Mouse (Mus musculus) CD4-positive, CD25-positive, alpha-beta regulatory T cell, adult 2 months (primary cell): ENCODE results near the gene Pcbp2.

ENCODE experiments used
- DNase-seq: peaks from one replicate; pipeline ENCODE4 v3.0.0-alpha.2; 2012; ENCODE audit warnings: low read depth, low spot score

Gene Pcbp2

GRCm38 (mm10) chr15:102470183-102470604 lies at the start of gene Pcbp2:
Gene Pcbp2 (plus strand): TSS chr15:102470539.
- peak; percentile 98 for DNase-seq

- no peak for DNase-seq
Measured at GRCm38 (mm10) chr15:102420986-102421385, 49.4 kb upstream of the Pcbp2 start.

GRCm38 (mm10) chr15:102421437-102421836 lies 48.9 kb upstream of the Pcbp2 start:
- peak; percentile 83 for DNase-seq

DNA sequence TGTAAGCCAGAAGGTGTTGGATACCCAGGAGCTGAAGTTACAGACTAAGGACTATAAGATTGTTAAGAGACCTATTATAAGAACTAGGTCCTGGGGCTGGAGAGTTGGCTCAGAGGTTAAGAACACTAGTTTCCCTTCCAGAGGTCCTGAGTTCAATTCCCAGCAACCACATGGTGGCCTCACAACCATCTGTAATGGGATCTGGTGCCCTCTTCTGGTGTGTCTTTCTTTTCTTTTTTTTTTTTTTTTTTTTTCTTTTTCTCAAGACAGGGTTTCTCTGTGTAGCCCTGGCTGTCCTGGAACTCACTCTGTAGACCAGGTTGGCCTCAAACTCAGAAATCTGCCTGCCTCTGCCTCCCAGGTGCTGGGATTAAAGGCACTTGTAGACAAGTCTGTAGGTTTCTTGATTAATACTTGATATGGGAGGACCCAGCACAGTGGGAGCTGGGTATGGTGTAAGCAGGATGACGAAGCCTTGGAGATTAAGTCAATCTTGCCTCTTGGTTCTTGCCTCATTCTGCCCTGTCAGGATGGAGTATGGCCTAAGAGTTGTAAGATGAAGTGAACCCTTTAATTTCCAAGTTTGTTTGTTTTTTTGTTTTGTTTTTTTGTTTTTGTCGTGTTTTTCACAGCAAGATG lies 46.6 kb upstream of the Pcbp2 start:
- DNase-seq, result no peak

GRCm38 (mm10) chr15:102424657-102425056 lies 45.7 kb upstream of the Pcbp2 start:
- no peak for DNase-seq

DNA sequence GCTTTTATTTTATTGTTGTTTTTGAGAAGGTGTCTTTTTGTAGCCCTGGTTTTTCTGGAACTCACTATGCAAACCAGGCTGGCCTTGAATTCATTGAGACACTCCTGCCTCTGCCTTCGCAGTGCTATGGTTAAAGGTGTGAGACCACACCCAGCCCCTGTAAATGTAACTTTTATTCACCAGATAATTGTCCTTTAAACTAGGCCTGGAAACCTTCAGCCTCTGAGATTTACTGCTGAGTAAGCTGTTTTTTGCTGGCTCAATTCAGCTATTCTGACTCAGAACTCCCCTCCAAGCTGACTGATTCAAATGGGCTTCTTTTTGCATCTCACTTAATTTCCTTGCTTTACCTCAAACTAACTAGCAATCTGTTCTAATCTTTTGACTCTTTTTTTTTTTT lies 43.4 kb upstream of the Pcbp2 start:
- DNase-seq, result no peak

DNA sequence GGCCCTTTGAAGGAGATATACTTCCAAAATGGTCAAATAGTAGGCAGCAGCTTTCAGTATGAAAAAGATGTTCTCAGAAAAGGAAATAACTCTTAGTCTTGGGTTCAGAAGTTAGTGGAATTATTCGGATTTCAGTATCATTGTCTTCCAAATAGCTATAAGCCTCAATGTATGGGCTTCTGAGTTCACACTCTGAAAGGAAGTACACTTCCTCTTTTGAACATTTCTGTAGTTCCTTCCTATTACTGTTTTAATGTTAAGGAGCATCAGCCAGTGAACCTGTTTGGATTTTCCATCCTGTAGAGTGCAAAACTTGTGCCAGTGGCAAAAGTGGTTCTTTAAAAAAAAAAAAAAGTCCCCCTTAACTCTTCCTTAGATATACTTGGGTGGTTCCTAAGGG lies 38.3 kb upstream of the Pcbp2 start:
- no peak for DNase-seq

- DNase-seq, result no peak
Measured at GRCm38 (mm10) chr15:102433173-102433572, 37.2 kb upstream of the Pcbp2 start.

DNA sequence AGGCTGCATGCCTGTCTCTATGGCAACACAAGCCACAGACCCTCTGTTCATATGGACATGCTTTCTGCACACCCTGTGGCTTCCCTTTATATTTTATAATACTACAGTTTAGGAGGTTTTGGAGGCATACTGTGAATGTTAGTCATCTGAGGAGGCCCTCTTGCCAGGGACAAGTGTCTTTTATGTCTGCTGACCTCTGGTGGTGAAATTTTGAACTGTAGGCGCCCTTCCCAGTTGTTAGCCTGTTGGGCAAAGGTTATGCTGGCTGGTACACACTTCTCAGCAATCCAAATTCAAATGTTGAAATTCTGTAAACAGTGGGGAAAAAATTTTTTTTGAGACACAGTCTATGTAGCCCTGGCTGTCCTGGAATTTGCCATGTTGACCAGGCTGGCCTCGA lies 27.8 kb upstream of the Pcbp2 start:
- peak; percentile 85 for DNase-seq

DNA sequence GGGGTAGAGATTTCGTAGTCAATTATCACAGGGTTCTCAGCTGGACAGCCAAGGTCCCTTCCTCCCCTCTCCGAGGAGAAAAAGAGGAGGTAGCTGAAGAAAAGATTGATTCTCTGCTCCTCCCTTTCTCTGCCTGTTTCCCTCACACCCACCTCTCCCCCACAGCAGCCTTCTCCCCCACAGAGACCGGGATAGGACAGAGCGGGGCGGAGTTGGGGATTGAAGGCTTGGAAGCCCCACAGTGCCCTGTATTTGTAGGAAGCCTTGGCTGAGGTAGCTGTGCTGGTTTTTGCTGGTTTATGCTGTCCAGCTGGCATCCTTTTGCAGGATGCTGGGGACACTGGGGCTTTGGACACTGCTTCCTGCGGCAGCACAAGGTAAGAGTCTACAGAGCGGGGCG lies 25.2 kb upstream of the Pcbp2 start, which contains the start of gene Amhr2:
TSS of gene Amhr2 (plus strand) at position 222 of the 400 bp plus-strand sequence.
- no peak for DNase-seq

- no peak for DNase-seq
Measured at GRCm38 (mm10) chr15:102446448-102446847, 23.9 kb upstream of the Pcbp2 start.

GRCm38 (mm10) chr15:102449366-102449765 lies 21.0 kb upstream of the Pcbp2 start:
- DNase-seq, result no peak

DNA sequence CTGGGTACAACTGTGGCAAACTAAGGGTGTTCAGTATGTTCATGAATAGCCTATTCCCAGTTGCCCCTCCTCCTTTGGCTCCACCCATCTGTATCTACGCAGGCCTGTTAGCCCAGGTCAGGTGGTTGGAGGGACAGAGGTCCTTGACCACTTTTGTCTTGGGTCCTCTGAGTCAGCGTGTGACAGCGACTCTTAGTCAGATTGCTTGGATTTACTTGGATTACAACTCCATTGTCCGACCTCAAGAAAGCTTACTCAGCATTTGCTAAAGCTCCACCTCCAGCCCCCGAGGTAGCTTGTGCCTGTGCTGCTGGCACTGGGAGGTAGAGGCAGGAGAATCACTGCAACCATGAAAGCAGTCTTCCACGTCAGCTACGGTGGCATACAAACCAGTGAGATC lies 19.4 kb upstream of the Pcbp2 start:
- no peak for DNase-seq

GRCm38 (mm10) chr15:102451666-102452430 lies 18.5 kb upstream of the Pcbp2 start:
- DNase-seq, result no peak

GRCm38 (mm10) chr15:102455993-102456392 lies 14.3 kb upstream of the Pcbp2 start:
- peak; percentile 65 for DNase-seq

- DNase-seq, result peak; percentile 54
Measured at GRCm38 (mm10) chr15:102458050-102458736, 12.1 kb upstream of the Pcbp2 start.

DNA sequence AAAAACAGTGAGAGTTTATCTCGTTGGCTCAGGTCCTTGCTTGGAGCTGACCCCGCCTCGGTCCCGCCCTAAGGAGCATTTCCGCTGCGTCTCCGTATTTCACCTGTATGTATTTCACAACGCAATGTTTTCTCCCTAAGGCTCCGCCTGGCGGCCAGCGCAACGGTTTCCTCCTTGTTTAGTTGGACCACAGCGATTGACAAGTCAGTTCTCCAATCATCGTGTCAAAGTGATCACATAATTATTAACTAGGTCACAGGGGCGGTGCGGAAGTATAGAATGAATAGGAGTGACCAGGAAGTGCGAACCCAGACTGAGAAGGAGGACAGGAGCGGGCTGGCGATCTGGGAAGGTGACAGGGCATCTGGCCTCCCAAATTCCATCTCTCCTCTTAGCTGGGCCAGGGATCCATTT lies 11.4 kb upstream of the Pcbp2 start, which contains the start of gene Prr13:
TSS of gene Prr13 (plus strand) at position 125 of the 414 bp plus-strand sequence.
- peak; percentile 96 for DNase-seq

- no peak for DNase-seq
Measured at GRCm38 (mm10) chr15:102459381-102459780, 11.0 kb upstream of the Pcbp2 start.

DNA sequence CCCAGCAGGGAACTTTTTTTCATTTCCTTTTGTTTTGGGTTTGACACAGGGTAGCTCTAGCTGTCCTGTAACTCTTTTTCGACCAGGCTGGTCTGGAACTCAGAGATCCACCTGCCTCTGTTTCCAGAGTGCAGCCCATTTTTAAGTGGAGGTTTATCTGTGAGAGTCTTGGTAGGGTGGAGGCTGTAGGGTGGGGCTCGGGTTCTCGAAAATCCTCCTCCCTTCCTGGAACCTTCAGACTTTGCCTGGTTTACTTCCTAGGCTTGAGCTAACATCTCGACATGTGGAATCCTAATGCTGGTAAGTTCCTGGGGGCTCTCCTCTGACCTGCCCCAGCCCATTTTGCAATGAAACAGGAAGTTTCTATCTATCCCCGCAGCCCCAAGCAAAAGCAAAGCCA lies 10.5 kb upstream of the Pcbp2 start:
- DNase-seq, result peak; percentile 15

- DNase-seq, result peak; percentile 17
Measured at GRCm38 (mm10) chr15:102460409-102460808, 9.9 kb upstream of the Pcbp2 start.

DNA sequence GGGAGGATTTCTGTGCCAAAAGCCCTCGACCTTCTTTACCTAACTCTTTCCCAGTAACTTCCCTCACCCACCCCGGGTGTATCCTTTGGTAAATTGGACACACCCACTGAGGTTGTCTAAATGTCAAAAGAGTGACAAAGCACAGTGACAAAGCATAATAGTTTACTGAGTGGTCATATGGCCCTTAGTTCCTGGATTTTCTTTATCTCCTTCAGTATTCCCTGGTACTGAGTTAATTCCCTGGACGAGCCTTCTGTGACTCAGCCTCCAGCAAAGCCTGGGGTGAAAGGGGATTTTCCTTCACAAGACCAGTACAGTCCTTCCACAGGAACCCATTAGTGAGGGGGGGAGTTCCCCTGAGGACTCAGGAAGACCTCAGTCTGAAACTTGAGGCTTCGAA lies 9.4 kb upstream of the Pcbp2 start:
- peak; percentile 24 for DNase-seq

- no peak for DNase-seq
Measured at GRCm38 (mm10) chr15:102461430-102462075, 8.8 kb upstream of the Pcbp2 start.
